Mouse (Mus musculus): ENCODE data around the gene Uvrag. TPM values are rescaled to one million over a fixed set of nuclear protein-coding genes. Genes with fewer than 3 reads are reported as not detected.
"Not testable (repeated sequence)": the region's sequence is repeated elsewhere in the genome, so short reads cannot be mapped to it uniquely, and the experiment has no call there.

Uvrag gene
- polyA plus RNA-seq, 1 experiment from 2014 or later = 16.7 TPM

- no peak overlapping the region for H3K4me3 ChIP-seq (ENCODE audit: low read depth, low read length)
- H3K9ac ChIP-seq (ENCODE audit: low read depth, low read length) = no peak overlapping the region
- no peak for ATAC-seq (replicated peaks; ENCODE audit: insufficient number of reproducible peaks, low FRiP score, low TSS enrichment)
- H3K4me2 ChIP-seq = no peak overlapping the region
- no peak overlapping the region for H3K27ac ChIP-seq (ENCODE audit: low read depth, low read length)
- H3K27me3 ChIP-seq (ENCODE audit: control insufficient read depth, insufficient read depth, low read length) = no peaks in the 10 kb centered on the region
- H3K36me3 ChIP-seq (ENCODE audit: control insufficient read depth, insufficient read depth, low read length) = no peaks in the 10 kb centered on the region; the same call in 1 of the 2 replicates
- H3K9me3 ChIP-seq (replicated peaks; ENCODE audit: control insufficient read depth, low read length) = no peaks in the 10 kb centered on the region
- 80% methylated on average over 8 of the region's 8 CpGs for WGBS (ENCODE audit: insufficient replicate concordance)
- H3K4me1 ChIP-seq (ENCODE audit: control insufficient read depth, insufficient read depth, low read length) = peaks cover 13% of the 10 kb centered on the region
Measured at GRCm38 (mm10) chr7:98968741-98969395, 172.1 kb downstream of the Uvrag start.

DNA sequence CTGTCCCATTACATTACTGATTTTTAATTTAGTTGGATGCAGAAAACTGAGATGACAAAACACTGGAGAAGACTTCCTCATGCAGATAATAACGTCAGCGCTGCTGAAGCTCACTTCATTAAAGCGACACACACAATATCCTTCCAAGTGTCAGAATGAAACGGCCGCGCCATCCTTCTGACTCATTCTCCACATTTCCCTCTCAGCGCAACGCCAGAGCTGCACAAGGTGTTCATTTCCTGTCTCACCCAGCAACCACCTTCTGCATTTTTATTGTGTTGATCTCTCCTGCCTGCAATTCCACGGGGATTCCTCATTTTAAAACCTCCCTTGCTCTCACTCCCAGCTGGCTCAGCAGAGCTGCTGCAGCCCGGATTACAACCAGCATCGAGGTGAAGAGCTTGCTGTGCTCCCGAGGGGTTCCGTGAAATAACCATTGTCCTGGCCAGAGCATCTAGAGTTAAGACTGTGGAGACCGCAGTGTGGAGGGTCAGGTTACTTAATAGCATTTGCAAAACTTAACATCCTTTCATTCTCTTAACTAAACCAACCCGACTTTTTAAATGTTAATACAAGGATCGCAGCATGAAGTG, 172.8 kb downstream of the Uvrag start:
- H3K27me3 ChIP-seq (ENCODE audit: control insufficient read depth, insufficient read depth, low read length) = no peaks in the 10 kb centered on the region
- WGBS (ENCODE audit: insufficient replicate concordance) = 41% methylated on average over 16 of the region's 16 CpGs
- no peak overlapping the region for H3K4me3 ChIP-seq (ENCODE audit: low read depth, low read length)
- H3K9ac ChIP-seq (ENCODE audit: low read depth, low read length) = no peak overlapping the region
- no peak overlapping the region for H3K27ac ChIP-seq (ENCODE audit: low read depth, low read length)
- ATAC-seq (replicated peaks; ENCODE audit: insufficient number of reproducible peaks, low FRiP score, low TSS enrichment) = no peak
- no peaks in the 10 kb centered on the region; the same call in 1 of the 2 replicates for H3K36me3 ChIP-seq (ENCODE audit: control insufficient read depth, insufficient read depth, low read length)
- no peaks in the 10 kb centered on the region for H3K9me3 ChIP-seq (replicated peaks; ENCODE audit: control insufficient read depth, low read length)
- H3K4me2 ChIP-seq = peak overlapping the region; percentile 34
- peaks cover 16% of the 10 kb centered on the region for H3K4me1 ChIP-seq (ENCODE audit: control insufficient read depth, insufficient read depth, low read length)

DNA sequence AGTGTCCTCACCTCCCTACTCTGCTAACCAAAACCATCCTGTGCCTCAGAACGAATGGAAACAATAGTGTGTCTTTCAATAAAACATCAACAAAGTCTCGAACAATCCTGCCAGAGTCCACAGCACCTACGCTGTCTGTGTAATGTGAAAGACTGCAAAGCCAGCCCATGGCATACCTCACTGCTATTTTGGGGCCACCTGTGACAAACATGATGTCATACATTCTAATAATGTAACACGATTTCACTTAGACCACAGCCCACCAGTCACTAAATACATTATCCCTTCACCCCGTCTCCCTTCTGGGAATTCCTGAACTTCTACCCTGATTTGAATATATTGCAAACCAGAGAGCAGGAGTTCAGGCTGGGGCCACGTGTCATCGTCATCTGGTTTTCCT, 173.3 kb downstream of the Uvrag start:
- Histone ChIP-seq H3K4me3 (ENCODE audit: low read depth, low read length) (no peak overlapping the region), H3K36me3 (ENCODE audit: control insufficient read depth, insufficient read depth, low read length) (no peaks in the 10 kb centered on the region; the same call in 1 of the 2 replicates), H3K4me2 (0 out of 2 replicates have a peak overlapping the region, but pooled peaks have one; percentile 34), H3K9ac (ENCODE audit: low read depth, low read length) (0 out of 2 replicates have a peak overlapping the region, but pooled peaks have one; percentile 28), H3K27me3 (ENCODE audit: control insufficient read depth, insufficient read depth, low read length) (no peaks in the 10 kb centered on the region), H3K9me3 (replicated peaks; ENCODE audit: control insufficient read depth, low read length) (no peaks in the 10 kb centered on the region), H3K4me1 (ENCODE audit: control insufficient read depth, insufficient read depth, low read length) (peaks cover 19% of the 10 kb centered on the region), H3K27ac (ENCODE audit: low read depth, low read length) (no peak overlapping the region)
- WGBS (ENCODE audit: insufficient replicate concordance) = 64% methylated on average over 7 of the region's 7 CpGs
- no peak for ATAC-seq (replicated peaks; ENCODE audit: insufficient number of reproducible peaks, low FRiP score, low TSS enrichment)

GRCm38 (mm10) chr7:98963581-98963980, 177.4 kb downstream of the Uvrag start:
- 89% methylated on average over 13 of the region's 13 CpGs for WGBS (ENCODE audit: insufficient replicate concordance)
- H3K9me3 ChIP-seq (replicated peaks; ENCODE audit: control insufficient read depth, low read length); H3K27ac ChIP-seq (ENCODE audit: low read depth, low read length); H3K27me3 ChIP-seq (ENCODE audit: control insufficient read depth, insufficient read depth, low read length); ATAC-seq (replicated peaks; ENCODE audit: insufficient number of reproducible peaks, low FRiP score, low TSS enrichment); H3K4me2 ChIP-seq; H3K36me3 ChIP-seq (ENCODE audit: control insufficient read depth, insufficient read depth, low read length); H3K4me3 ChIP-seq (ENCODE audit: low read depth, low read length); H3K9ac ChIP-seq (ENCODE audit: low read depth, low read length): not testable (repeated sequence)
- peaks cover 21% of the 10 kb centered on the region for H3K4me1 ChIP-seq (ENCODE audit: control insufficient read depth, insufficient read depth, low read length)

DNA sequence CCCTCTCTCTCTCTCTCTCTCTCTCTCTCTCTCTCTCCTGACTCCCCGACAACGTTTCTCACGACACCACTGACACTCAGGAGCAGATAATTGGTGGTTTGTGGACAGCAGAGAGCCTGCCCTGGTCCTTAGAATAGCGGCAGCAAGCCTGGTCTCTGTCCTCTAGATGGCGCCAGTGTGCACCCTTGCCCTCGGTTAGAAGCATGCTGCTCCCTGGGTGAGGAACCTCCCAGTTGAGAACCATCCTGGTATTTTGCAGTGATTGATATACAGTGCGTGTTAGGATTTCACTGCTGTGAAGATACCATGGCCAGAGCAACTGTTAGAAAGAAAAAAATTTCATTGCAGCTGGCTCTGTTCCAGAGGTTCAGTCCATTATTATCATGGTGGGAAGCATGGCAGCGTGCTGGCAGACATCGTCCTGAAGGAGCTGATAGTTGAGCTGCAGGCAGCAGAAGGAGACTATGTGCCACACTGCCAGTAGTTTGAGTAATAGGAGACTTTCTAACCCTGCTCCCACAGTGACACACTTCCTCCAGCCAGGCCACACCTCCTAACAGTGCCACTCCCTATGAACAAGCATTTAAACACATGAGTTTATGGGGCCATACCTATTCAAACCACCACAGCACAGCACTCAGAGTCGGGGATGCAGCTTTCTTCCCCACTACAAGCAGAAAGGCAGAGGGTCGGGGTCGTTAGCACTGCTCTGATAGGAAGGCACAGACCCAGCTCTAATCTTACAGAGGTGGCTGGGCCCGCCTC, 178.2 kb downstream of the Uvrag start:
- H3K27me3 ChIP-seq (ENCODE audit: control insufficient read depth, insufficient read depth, low read length) = no peaks in the 10 kb centered on the region
- H3K4me1 ChIP-seq (ENCODE audit: control insufficient read depth, insufficient read depth, low read length) = peaks cover 20% of the 10 kb centered on the region
- WGBS (ENCODE audit: insufficient replicate concordance) = 23% methylated on average over 13 of the region's 13 CpGs
- no peak overlapping the region for H3K9ac ChIP-seq (ENCODE audit: low read depth, low read length)
- H3K27ac ChIP-seq (ENCODE audit: low read depth, low read length) = no peak overlapping the region
- H3K36me3 ChIP-seq (ENCODE audit: control insufficient read depth, insufficient read depth, low read length) = no peaks in the 10 kb centered on the region
- ATAC-seq (replicated peaks; ENCODE audit: insufficient number of reproducible peaks, low FRiP score, low TSS enrichment) = peak; percentile 65; the same call in 1 of the 2 replicates
- H3K4me3 ChIP-seq (ENCODE audit: low read depth, low read length) = no peak overlapping the region
- H3K4me2 ChIP-seq = no peak overlapping the region
- H3K9me3 ChIP-seq (replicated peaks; ENCODE audit: control insufficient read depth, low read length) = no peaks in the 10 kb centered on the region

GRCm38 (mm10) chr7:98962074-98962473, 178.9 kb downstream of the Uvrag start:
- Histone ChIP-seq H3K4me2 (no peak overlapping the region), H3K36me3 (ENCODE audit: control insufficient read depth, insufficient read depth, low read length) (no peaks in the 10 kb centered on the region), H3K4me1 (ENCODE audit: control insufficient read depth, insufficient read depth, low read length) (peaks cover 14% of the 10 kb centered on the region), H3K9ac (ENCODE audit: low read depth, low read length) (no peak overlapping the region), H3K27ac (ENCODE audit: low read depth, low read length) (no peak overlapping the region), H3K27me3 (ENCODE audit: control insufficient read depth, insufficient read depth, low read length) (no peaks in the 10 kb centered on the region), H3K4me3 (ENCODE audit: low read depth, low read length) (no peak overlapping the region), H3K9me3 (replicated peaks; ENCODE audit: control insufficient read depth, low read length) (no peaks in the 10 kb centered on the region)
- WGBS (ENCODE audit: insufficient replicate concordance) = 78% methylated on average over 11 of the region's 11 CpGs
- no peak for ATAC-seq (replicated peaks; ENCODE audit: insufficient number of reproducible peaks, low FRiP score, low TSS enrichment)

DNA sequence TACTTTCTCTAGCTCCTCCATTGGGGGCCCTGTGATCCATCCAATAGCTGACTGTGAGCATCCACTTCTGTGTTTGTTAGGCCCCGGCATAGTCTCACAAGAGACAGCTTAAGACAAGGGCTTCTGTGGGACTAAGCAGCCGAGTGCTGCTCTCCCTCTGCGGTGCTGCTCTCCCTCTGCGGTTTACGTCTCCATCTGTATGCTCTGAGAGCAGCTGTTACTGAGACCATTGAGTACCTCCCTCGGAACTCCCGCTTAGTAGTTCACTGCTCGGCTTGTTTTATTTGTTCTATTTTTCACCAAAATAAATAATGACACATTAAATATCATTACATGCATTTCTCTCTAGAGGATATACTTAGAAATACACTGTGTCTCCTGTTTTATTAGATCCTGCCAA, 180.7 kb downstream of the Uvrag start:
- ATAC-seq (replicated peaks; ENCODE audit: insufficient number of reproducible peaks, low FRiP score, low TSS enrichment) = no peak
- Histone ChIP-seq H3K4me1 (ENCODE audit: control insufficient read depth, insufficient read depth, low read length) (peaks cover 16% of the 10 kb centered on the region), H3K4me3 (ENCODE audit: low read depth, low read length) (no peak overlapping the region), H3K4me2 (no peak overlapping the region), H3K27ac (ENCODE audit: low read depth, low read length) (no peak overlapping the region), H3K36me3 (ENCODE audit: control insufficient read depth, insufficient read depth, low read length) (no peaks in the 10 kb centered on the region), H3K27me3 (ENCODE audit: control insufficient read depth, insufficient read depth, low read length) (no peaks in the 10 kb centered on the region), H3K9ac (ENCODE audit: low read depth, low read length) (no peak overlapping the region), H3K9me3 (replicated peaks; ENCODE audit: control insufficient read depth, low read length) (no peaks in the 10 kb centered on the region)
- 85% methylated on average over 8 of the region's 8 CpGs for WGBS (ENCODE audit: insufficient replicate concordance)

DNA sequence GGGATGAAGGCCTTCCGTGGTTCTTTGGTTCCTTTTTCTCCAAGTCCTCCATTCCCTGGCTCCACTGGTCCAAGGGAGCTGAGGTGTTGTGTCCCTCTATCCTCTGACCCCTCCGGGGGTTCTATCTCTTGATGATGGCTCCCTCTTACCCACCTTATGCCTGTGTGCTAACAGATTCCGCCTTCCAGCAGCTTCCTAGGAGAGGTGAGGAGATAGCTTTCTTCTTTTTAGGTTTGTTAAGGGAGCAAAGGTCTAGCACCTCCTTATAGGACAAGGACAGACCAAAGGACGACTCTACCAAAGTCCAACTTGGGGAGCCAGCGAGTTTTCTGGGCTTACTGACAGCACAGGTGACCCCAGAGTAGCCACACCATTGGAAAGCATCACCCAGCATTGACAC, 181.7 kb downstream of the Uvrag start:
- H3K9me3 ChIP-seq (replicated peaks; ENCODE audit: control insufficient read depth, low read length) = no peaks in the 10 kb centered on the region
- H3K4me3 ChIP-seq (ENCODE audit: low read depth, low read length) = no peak overlapping the region
- no peak for ATAC-seq (replicated peaks; ENCODE audit: insufficient number of reproducible peaks, low FRiP score, low TSS enrichment)
- no peak overlapping the region for H3K4me2 ChIP-seq
- no peaks in the 10 kb centered on the region for H3K27me3 ChIP-seq (ENCODE audit: control insufficient read depth, insufficient read depth, low read length)
- WGBS (ENCODE audit: insufficient replicate concordance) = 85% methylated on average over 5 of the region's 5 CpGs
- no peaks in the 10 kb centered on the region for H3K36me3 ChIP-seq (ENCODE audit: control insufficient read depth, insufficient read depth, low read length)
- H3K4me1 ChIP-seq (ENCODE audit: control insufficient read depth, insufficient read depth, low read length) = peaks cover 18% of the 10 kb centered on the region
- no peak overlapping the region for H3K27ac ChIP-seq (ENCODE audit: low read depth, low read length)
- no peak overlapping the region for H3K9ac ChIP-seq (ENCODE audit: low read depth, low read length)

Measured in heart, embryonic 11.5 days (tissue).